Mouse (Mus musculus): ENCODE measurements at regions not wholly inside any gene's neighbourhood (a gene's known extent, or its start where the extent isn't known, plus 50 kb on each side); places are given as distances from the start of the nearest gene placed in this dataset.

- no peak for TF ChIP-seq CTCF (IDR thresholded peaks at IDR 0.05; ENCODE audit: low read depth, low read length)
- TF ChIP-seq TAL1 (conservative IDR thresholded peaks at IDR 0.05; ENCODE audit: low read depth, low read length), result no peak
These were observed 195.1 kb downstream of the Pten start for GRCm38 (mm10) chr19:32952425-32952824.
